Mouse (Mus musculus) MEL (cell line): ENCODE results near the gene Ppfibp1. TPM values are rescaled to one million over a fixed set of nuclear protein-coding genes. Genes with fewer than 3 reads are reported as not detected.

Experiments used
- DNase-seq: peaks from one replicate; pipeline ENCODE4 v3.0.0; 2011; ENCODE audit warnings: low read depth, low spot score
- H3K27ac ChIP-seq: 2 replicates; pipeline ENCODE4 v1.5.1; 2012; ENCODE audit warnings: low read depth, mild to moderate bottlenecking, control low read depth, low read length, moderate library complexity; ENCODE audit not compliant: control insufficient read depth
- H3K27me3 ChIP-seq, 2 experiments: fragments of 150-350 bp in 1 of 2; sonication (generic) in 1 of 2; 2 replicates each; pipeline ENCODE4 v1.6.1; 2012; ENCODE audit warnings: low read length in 2 of 2, mild to moderate bottlenecking in 2 of 2, improper control_type of control experiment in 1 of 2, moderate library complexity in 1 of 2; ENCODE audit not compliant: insufficient read depth in 2 of 2, control insufficient read depth in 1 of 2
- H3K36me3 ChIP-seq, 2 experiments: 2 replicates each; pipeline ENCODE4 v1.6.1; 2012 to 2014; ENCODE audit warnings: low read length in 2 of 2, improper control_type of control experiment in 1 of 2, inconsistent platforms in 1 of 2, mild to moderate bottlenecking in 1 of 2; ENCODE audit not compliant: insufficient read depth in 2 of 2, control insufficient read depth in 1 of 2
- H3K4me1 ChIP-seq, 2 experiments: fragments of 150-350 bp in 1 of 2; sonication (generic) in 1 of 2; 2 replicates each; pipeline ENCODE4 v1.6.1; 2012; ENCODE audit warnings: low read length in 2 of 2, improper control_type of control experiment in 1 of 2, mild to moderate bottlenecking in 1 of 2; ENCODE audit not compliant: insufficient read depth in 2 of 2, control insufficient read depth in 1 of 2
- H3K4me3 ChIP-seq, 2 experiments: fragments of 150-350 bp in 1 of 2; sonication (generic) in 1 of 2; 2 replicates each; pipeline ENCODE4 v1.5.1; 2012; ENCODE audit warnings: low read depth in 2 of 2, low read length in 2 of 2, mild to moderate bottlenecking in 2 of 2, moderate library complexity in 2 of 2, control low read depth in 1 of 2, improper control_type of control experiment in 1 of 2; ENCODE audit not compliant: control insufficient read depth in 1 of 2, insufficient read depth in 1 of 2
- H3K79me2 ChIP-seq: 2 replicates; pipeline ENCODE4 v1.6.1; 2012; ENCODE audit warnings: mild to moderate bottlenecking, low read length, moderate library complexity; ENCODE audit not compliant: control insufficient read depth, poor library complexity, insufficient read depth
- H3K9ac ChIP-seq: 2 replicates; pipeline ENCODE4 v1.6.1; 2012; ENCODE audit warnings: low read depth, mild to moderate bottlenecking, control low read depth, low read length, moderate library complexity; ENCODE audit not compliant: control insufficient read depth, poor library complexity, severe bottlenecking
- H3K9me3 ChIP-seq: fragments of 150-350 bp; sonication (generic); replicated peaks from 2 replicates; pipeline ENCODE4 v1.6.1; 2012; ENCODE audit warnings: mild to moderate bottlenecking, low read length, improper control_type of control experiment, moderate library complexity; ENCODE audit not compliant: insufficient read depth
- BHLHE40 ChIP-seq: IDR thresholded peaks from 2 replicates; pipeline ENCODE4 v1.6.1; 2012; ENCODE audit warnings: low read depth, mild to moderate bottlenecking, inconsistent platforms, low read length, improper control_type of control experiment, borderline replicate concordance
- CHD2 ChIP-seq: IDR thresholded peaks from 2 replicates; pipeline ENCODE4 v1.6.1; 2011; ENCODE audit warnings: low read length, improper control_type of control experiment
- CTCF ChIP-seq, 3 experiments: IDR thresholded peaks in 2 of 3; conservative IDR thresholded peaks in 1 of 3; 2 replicates each; pipeline ENCODE4 v1.5.1; 2011 to 2012; ENCODE audit warnings: low read length in 3 of 3, low read depth in 2 of 3, mild to moderate bottlenecking in 2 of 3, improper control_type of control experiment in 1 of 3, inconsistent platforms in 1 of 3, mixed read lengths in 1 of 3, moderate library complexity in 1 of 3; ENCODE audit not compliant: control insufficient read depth in 1 of 3, insufficient read depth in 1 of 3, poor library complexity in 1 of 3, severe bottlenecking in 1 of 3
- E2F4 ChIP-seq: IDR thresholded peaks from 2 replicates; pipeline ENCODE4 v1.6.1; 2011; ENCODE audit warnings: low read depth, low read length, improper control_type of control experiment, borderline replicate concordance
- ELF1 ChIP-seq: IDR thresholded peaks from 2 replicates; pipeline ENCODE4 v1.6.1; 2014; ENCODE audit warnings: low read depth, mild to moderate bottlenecking, inconsistent platforms, low read length, improper control_type of control experiment, moderate library complexity
- GABPA ChIP-seq: IDR thresholded peaks from 2 replicates; pipeline ENCODE4 v1.6.1; 2012; ENCODE audit warnings: low read depth, mild to moderate bottlenecking, inconsistent platforms, low read length, improper control_type of control experiment, moderate library complexity
- GATA1 ChIP-seq: IDR thresholded peaks from 2 replicates; pipeline ENCODE4 v1.6.1; 2011; ENCODE audit warnings: low read depth, low read length, improper control_type of control experiment
- JUND ChIP-seq: IDR thresholded peaks from 2 replicates; pipeline ENCODE4 v1.6.1; 2011; ENCODE audit warnings: low read depth, mild to moderate bottlenecking, improper control_type of control experiment, low read length
- KAT2A ChIP-seq: conservative IDR thresholded peaks from 2 replicates; pipeline ENCODE4 v1.6.1; 2012; ENCODE audit warnings: low read depth, low read length, improper control_type of control experiment, inconsistent platforms
- MAFK ChIP-seq: IDR thresholded peaks from 2 replicates; pipeline ENCODE4 v1.6.1; 2011; ENCODE audit warnings: low read depth, mild to moderate bottlenecking, low read length, improper control_type of control experiment, borderline replicate concordance
- MAZ ChIP-seq: IDR thresholded peaks from 2 replicates; pipeline ENCODE4 v1.6.1; 2012; ENCODE audit warnings: low read depth, mild to moderate bottlenecking, inconsistent platforms, low read length, improper control_type of control experiment
- MXI1 ChIP-seq: IDR thresholded peaks from 2 replicates; pipeline ENCODE4 v1.6.1; 2011; ENCODE audit warnings: mild to moderate bottlenecking, low read depth, low read length, improper control_type of control experiment
- MYB ChIP-seq: IDR thresholded peaks from 2 replicates; pipeline ENCODE4 v1.6.1; 2011; ENCODE audit warnings: mild to moderate bottlenecking, low read depth, low read length, improper control_type of control experiment
- MYC ChIP-seq: IDR thresholded peaks from 2 replicates; pipeline ENCODE4 v1.6.1; 2011; ENCODE audit warnings: low read depth, mild to moderate bottlenecking, low read length, improper control_type of control experiment, moderate library complexity
- NELFE ChIP-seq: IDR thresholded peaks from 2 replicates; pipeline ENCODE4 v1.6.1; 2011; ENCODE audit warnings: low read depth, low read length, improper control_type of control experiment
- NRF1 ChIP-seq: IDR thresholded peaks from 2 replicates; pipeline ENCODE4 v1.6.1; 2014; ENCODE audit warnings: low read depth, mild to moderate bottlenecking, inconsistent platforms, low read length, improper control_type of control experiment, moderate library complexity; ENCODE audit not compliant: poor library complexity, insufficient read depth, severe bottlenecking
- POLR2AphosphoS2 ChIP-seq: IDR thresholded peaks from 2 replicates; pipeline ENCODE4 v1.6.1; 2011; ENCODE audit warnings: low read length, improper control_type of control experiment
- SIN3A ChIP-seq: IDR thresholded peaks from 2 replicates; pipeline ENCODE4 v1.6.1; 2012; ENCODE audit warnings: low read length, improper control_type of control experiment, inconsistent platforms
- SMC3 ChIP-seq: IDR thresholded peaks from 2 replicates; pipeline ENCODE4 v1.6.1; 2011; ENCODE audit warnings: low read depth, low read length, improper control_type of control experiment
- TAL1 ChIP-seq: IDR thresholded peaks from 2 replicates; pipeline ENCODE4 v1.6.1; 2012; ENCODE audit warnings: mild to moderate bottlenecking, inconsistent platforms, low read length, moderate library complexity, mixed read lengths
- TCF12 ChIP-seq: IDR thresholded peaks from 2 replicates; pipeline ENCODE4 v1.6.1; 2014; ENCODE audit warnings: low read depth, mild to moderate bottlenecking, inconsistent platforms, low read length, improper control_type of control experiment, moderate library complexity
- USF1 ChIP-seq: IDR thresholded peaks from 2 replicates; pipeline ENCODE4 v1.6.1; 2014; ENCODE audit warnings: low read depth, mild to moderate bottlenecking, inconsistent platforms, low read length, improper control_type of control experiment, moderate library complexity
- ZKSCAN1 ChIP-seq: IDR thresholded peaks from 2 replicates; pipeline ENCODE4 v1.6.1; 2012; ENCODE audit warnings: low read depth, mild to moderate bottlenecking, inconsistent platforms, low read length, improper control_type of control experiment, moderate library complexity
- ZNF384 ChIP-seq: IDR thresholded peaks from 2 replicates; pipeline ENCODE4 v1.6.1; 2012; ENCODE audit warnings: low read depth, mild to moderate bottlenecking, inconsistent platforms, low read length, improper control_type of control experiment
- polyA plus RNA-seq, 2 experiments: library from polyadenylated mRNA; stranded (reverse) in 1 of 2; unstranded in 1 of 2; fragments of >175 nt in 1 of 2; fragments of >200 nt in 1 of 2; gene quantifications; 2 replicates each; pipeline versions ENCODE4 v1.2.1 to v1.2.4; 2012; ENCODE audit warnings: low replicate concordance in 2 of 2, low read depth in 1 of 2; ENCODE audit not compliant: insufficient read length in 2 of 2, insufficient read depth in 1 of 2, missing spikeins in 1 of 2
- total RNA-seq: library from RNA; depleted of rRNA; stranded (reverse); fragments of 300-350 nt; gene quantifications from 2 replicates; pipeline ENCODE4 v1.2.3, GENCODE M21; 2012

Gene Ppfibp1
- total and polyA plus RNA-seq, 3 experiments: 12.2 to 14.6 TPM; not detected in 1

- Histone ChIP-seq H3K9ac (no peak overlapping the region), H3K4me1 (peaks cover 3 to 9% of the 10 kb centered on the region in 2 experiments), H3K27ac (no peak overlapping the region), H3K27me3 (no peaks in the 10 kb centered on the region), H3K79me2 (no peaks in the 10 kb centered on the region), H3K9me3 (no peaks in the 10 kb centered on the region), H3K36me3 (peaks cover 0 to 15% of the 10 kb centered on the region in 2 experiments; a peak in 2 of 4 replicates), H3K4me3 (no peak overlapping the region)
- TF ChIP-seq USF1: no peak
- TF ChIP-seq TAL1: no peak
- no peak for TF ChIP-seq CTCF (IDR thresholded peaks at IDR 0.05 in 2 of 3, conservative IDR thresholded peaks at IDR 0.05 in 1 of 3; ENCODE audit: control insufficient read depth in 1 of 3, insufficient read depth in 1 of 3, low read depth in 2 of 3, low read length in 3 of 3, poor library complexity in 1 of 3, severe bottlenecking in 1 of 3)
- no peak for TF ChIP-seq ELF1
- TF ChIP-seq NRF1: no peak
- no peak for TF ChIP-seq MAZ
- TF ChIP-seq NELFE: no peak
- TF ChIP-seq SMC3: no peak
- TF ChIP-seq ZKSCAN1: no peak
- TF ChIP-seq GABPA: no peak
- no peak for TF ChIP-seq MAFK
- no peak for TF ChIP-seq SIN3A
- no peak for TF ChIP-seq TCF12
- TF ChIP-seq MXI1: no peak
- TF ChIP-seq, all 39 proteins: peak for 0
- no peak for DNase-seq
Measured at GRCm38 (mm10) chr6:146913489-146914198, 25.4 kb downstream of the Ppfibp1 start.

- H3K4me1 ChIP-seq: peaks cover 3 to 9% of the 10 kb centered on the region in 2 experiments
- DNase-seq: no peak
Measured at GRCm38 (mm10) chr6:146915808-146916207, 27.5 kb downstream of the Ppfibp1 start.

More at GRCm38 (mm10) chr6:146915808-146916207, 27.5 kb downstream of the Ppfibp1 start:
- no peaks in the 10 kb centered on the region for H3K79me2 ChIP-seq
- no peaks in the 10 kb centered on the region for H3K27me3 ChIP-seq
- no peak overlapping the region for H3K4me3 ChIP-seq
- peaks cover 0 to 15% of the 10 kb centered on the region in 2 experiments; a peak in 2 of 4 replicates for H3K36me3 ChIP-seq
- TF ChIP-seq MYC (no peak), JUND (no peak), MAFK (no peak), MXI1 (no peak), CHD2 (no peak), KAT2A (no peak), E2F4 (no peak), MYB (no peak), BHLHE40 (no peak), TAL1 (no peak), GABPA (no peak), NELFE (no peak), ZNF384 (no peak), GATA1 (no peak), POLR2AphosphoS2 (no peak), SIN3A (no peak)
- H3K9ac ChIP-seq: no peak overlapping the region
- no peak overlapping the region for H3K27ac ChIP-seq
- H3K9me3 ChIP-seq: no peaks in the 10 kb centered on the region
